Mouse (Mus musculus): ENCODE data around the gene Serpina1f. TPM values are rescaled to one million over a fixed set of nuclear protein-coding genes. Genes with fewer than 3 reads are reported as not detected.
"Not testable (repeated sequence)": the region's sequence is repeated elsewhere in the genome, so short reads cannot be mapped to it uniquely, and the experiment has no call there.

The Serpina1f gene
- not detected in 2 replicates for polyA plus RNA-seq (2015; fragmentation: Nextera tagmentation; extraction: Ambion mirVana)

DNA sequence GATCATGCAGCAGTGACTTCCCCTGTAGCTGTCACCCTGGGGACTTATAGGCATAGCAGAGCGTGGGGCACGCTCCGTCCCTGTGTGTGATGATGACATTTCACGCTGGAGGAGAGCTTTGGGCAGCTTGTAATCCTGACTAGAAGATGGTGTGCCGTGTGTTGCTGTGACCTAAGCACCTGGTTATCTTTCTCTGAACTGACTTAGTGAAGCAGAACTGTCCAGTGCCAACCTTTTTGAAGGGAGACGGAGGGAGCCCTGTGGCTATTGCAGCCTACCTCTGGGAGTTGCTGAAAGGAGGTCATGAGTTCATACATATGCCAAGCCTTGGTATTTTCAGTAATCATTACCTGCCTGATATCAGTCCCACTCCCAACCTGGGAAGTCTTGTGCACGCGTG, at the start of gene Serpina1f:
Gene Serpina1f (minus strand): TSS at position 101 of the 400 bp plus-strand sequence.
- no peak for ATAC-seq

GRCm38 (mm10) chr12:103737791-103738580, 42.7 kb upstream of the Serpina1f start:
- ATAC-seq; H3K4me1 ChIP-seq; H3K9ac ChIP-seq; H3K4me3 ChIP-seq; H3K36me3 ChIP-seq (ENCODE audit: poor library complexity, severe bottlenecking); H3K4me2 ChIP-seq; H3K27me3 ChIP-seq; H3K27ac ChIP-seq: not testable (repeated sequence)
- WGBS, result 94% methylated on average over 6 of the region's 6 CpGs
- peaks cover 10% of the 10 kb centered on the region for H3K9me3 ChIP-seq (replicated peaks)

More for the DNA sequence above, at the start of gene Serpina1f:
- Histone ChIP-seq H3K27ac (no peak within 1 kb of the TSS), H3K9me3 (replicated peaks) (no peaks in the 10 kb centered on the region; the same call in none of the 2 replicates), H3K9ac (no peak within 1 kb of the TSS), H3K36me3 (ENCODE audit: poor library complexity, severe bottlenecking) (no peaks in the 10 kb centered on the region), H3K4me2 (no peak within 1 kb of the TSS), H3K4me3 (no peak within 1 kb of the TSS), H3K27me3 (no peaks in the 10 kb centered on the region), H3K4me1 (no peaks in the 10 kb centered on the region)
- WGBS, result 90% methylated on average over 8 of the region's 8 CpGs

DNA sequence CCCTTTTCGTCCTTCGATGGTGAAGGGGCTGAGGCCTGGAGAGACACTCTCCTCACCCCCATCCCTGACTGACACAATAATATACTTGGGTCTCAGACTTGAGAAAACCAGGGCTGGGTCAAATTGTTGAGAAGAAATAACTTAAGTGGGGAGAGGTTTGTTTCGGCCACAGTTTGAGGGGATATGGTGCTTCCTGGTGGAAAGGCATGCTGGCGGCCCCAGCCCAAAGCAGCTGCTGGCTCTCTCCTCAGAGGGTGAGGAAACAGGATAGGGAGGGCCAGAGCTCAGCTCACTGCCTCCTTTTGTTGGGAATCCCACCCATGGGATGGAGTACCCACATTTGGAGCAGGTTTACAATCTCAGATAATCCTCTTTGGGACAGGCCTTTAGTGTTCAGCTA, 40.2 kb upstream of the Serpina1f start:
- ATAC-seq; H3K36me3 ChIP-seq (ENCODE audit: poor library complexity, severe bottlenecking): not testable (repeated sequence)
- WGBS, result 89% methylated on average over 4 of the region's 4 CpGs

DNA sequence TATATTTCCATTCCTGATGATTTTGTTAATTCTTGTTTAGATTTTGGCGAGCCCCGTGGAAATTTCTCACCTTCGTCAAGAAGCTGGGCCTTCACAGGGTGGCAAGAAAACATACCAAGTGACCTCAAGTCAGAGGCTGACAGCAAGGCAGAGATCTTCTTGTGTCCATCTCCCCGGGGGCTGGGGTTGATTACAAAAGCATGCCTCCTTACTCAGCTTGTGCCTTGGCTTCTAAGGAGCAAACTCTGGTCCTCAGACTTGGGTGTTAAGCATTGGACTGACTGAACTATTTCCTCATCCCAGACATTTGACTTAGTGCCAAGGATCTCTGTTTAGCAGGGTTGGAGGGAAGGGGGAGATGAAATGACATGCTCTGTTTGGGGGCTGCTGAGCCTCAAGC, 39.8 kb upstream of the Serpina1f start:
- peaks cover 13% of the 10 kb centered on the region for H3K9me3 ChIP-seq (replicated peaks)
- not testable (repeated sequence) for ATAC-seq; H3K4me3 ChIP-seq; H3K27ac ChIP-seq; H3K4me2 ChIP-seq; H3K4me1 ChIP-seq; H3K9ac ChIP-seq; H3K27me3 ChIP-seq; H3K36me3 ChIP-seq (ENCODE audit: poor library complexity, severe bottlenecking)
- 83% methylated on average over 4 of the region's 4 CpGs for WGBS

More for the DNA sequence above, 40.2 kb upstream of the Serpina1f start:
- H3K27me3 ChIP-seq, H3K9ac ChIP-seq, H3K27ac ChIP-seq, H3K4me2 ChIP-seq, H3K4me3 ChIP-seq, H3K4me1 ChIP-seq: not testable (repeated sequence)
- peaks cover 10% of the 10 kb centered on the region for H3K9me3 ChIP-seq (replicated peaks)

- Histone ChIP-seq H3K27me3 (no peaks in the 10 kb centered on the region), H3K4me2 (no peak overlapping the region), H3K9me3 (replicated peaks) (peaks cover 8% of the 10 kb centered on the region), H3K4me1 (no peaks in the 10 kb centered on the region), H3K27ac (no peak overlapping the region), H3K4me3 (no peak overlapping the region), H3K9ac (no peak overlapping the region), H3K36me3 (ENCODE audit: poor library complexity, severe bottlenecking) (no peaks in the 10 kb centered on the region)
- 77% methylated on average over 3 of the region's 3 CpGs for WGBS
- no peak for ATAC-seq
Measured at GRCm38 (mm10) chr12:103711537-103711936, 16.2 kb upstream of the Serpina1f start.

- WGBS, result 59% methylated on average over 1 of the region's 1 CpGs
- ATAC-seq, result no peak
- Histone ChIP-seq H3K9ac (no peak overlapping the region), H3K4me1 (no peaks in the 10 kb centered on the region), H3K4me3 (no peak overlapping the region), H3K27me3 (no peaks in the 10 kb centered on the region), H3K9me3 (replicated peaks) (peaks cover 8% of the 10 kb centered on the region; the same call in 1 of the 2 replicates), H3K36me3 (ENCODE audit: poor library complexity, severe bottlenecking) (no peaks in the 10 kb centered on the region), H3K27ac (no peak overlapping the region), H3K4me2 (no peak overlapping the region)
Measured at GRCm38 (mm10) chr12:103710405-103710804, 15.1 kb upstream of the Serpina1f start.

- Histone ChIP-seq H3K9ac (no peak overlapping the region), H3K27ac (no peak overlapping the region), H3K4me2 (no peak overlapping the region), H3K4me1 (no peaks in the 10 kb centered on the region), H3K27me3 (no peaks in the 10 kb centered on the region), H3K36me3 (ENCODE audit: poor library complexity, severe bottlenecking) (no peaks in the 10 kb centered on the region), H3K9me3 (replicated peaks) (peaks cover 8% of the 10 kb centered on the region), H3K4me3 (no peak overlapping the region)
- ATAC-seq, result no peak
- WGBS, result 85% methylated on average over 4 of the region's 4 CpGs
Measured at GRCm38 (mm10) chr12:103706113-103706512, 10.8 kb upstream of the Serpina1f start.

DNA sequence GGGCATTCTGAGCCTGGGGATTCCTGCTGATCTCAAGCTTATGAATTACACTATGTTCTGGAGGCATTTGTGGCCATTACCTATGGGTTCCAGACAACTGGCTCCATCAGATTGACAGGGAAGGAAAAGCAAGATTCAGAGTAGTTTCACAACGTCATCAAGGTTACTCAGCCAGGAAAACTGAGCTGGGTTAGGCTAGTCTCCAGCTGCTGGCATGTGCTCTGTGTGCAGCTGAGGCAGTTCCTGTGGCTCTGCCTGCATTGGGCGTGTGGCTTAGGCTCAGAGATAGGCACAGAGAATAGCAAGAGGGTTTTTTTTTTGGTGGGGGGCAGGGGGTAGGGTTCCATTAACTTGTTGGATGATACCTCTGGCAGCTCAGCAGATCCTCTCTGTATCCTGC, 10.2 kb upstream of the Serpina1f start:
- no peak for ATAC-seq
- Histone ChIP-seq H3K27ac (no peak overlapping the region), H3K4me1 (no peaks in the 10 kb centered on the region), H3K27me3 (no peaks in the 10 kb centered on the region), H3K9me3 (replicated peaks) (peaks cover 8% of the 10 kb centered on the region), H3K9ac (no peak overlapping the region), H3K36me3 (ENCODE audit: poor library complexity, severe bottlenecking) (no peaks in the 10 kb centered on the region), H3K4me2 (no peak overlapping the region), H3K4me3 (no peak overlapping the region)
- 73% methylated on average over 2 of the region's 2 CpGs for WGBS

DNA sequence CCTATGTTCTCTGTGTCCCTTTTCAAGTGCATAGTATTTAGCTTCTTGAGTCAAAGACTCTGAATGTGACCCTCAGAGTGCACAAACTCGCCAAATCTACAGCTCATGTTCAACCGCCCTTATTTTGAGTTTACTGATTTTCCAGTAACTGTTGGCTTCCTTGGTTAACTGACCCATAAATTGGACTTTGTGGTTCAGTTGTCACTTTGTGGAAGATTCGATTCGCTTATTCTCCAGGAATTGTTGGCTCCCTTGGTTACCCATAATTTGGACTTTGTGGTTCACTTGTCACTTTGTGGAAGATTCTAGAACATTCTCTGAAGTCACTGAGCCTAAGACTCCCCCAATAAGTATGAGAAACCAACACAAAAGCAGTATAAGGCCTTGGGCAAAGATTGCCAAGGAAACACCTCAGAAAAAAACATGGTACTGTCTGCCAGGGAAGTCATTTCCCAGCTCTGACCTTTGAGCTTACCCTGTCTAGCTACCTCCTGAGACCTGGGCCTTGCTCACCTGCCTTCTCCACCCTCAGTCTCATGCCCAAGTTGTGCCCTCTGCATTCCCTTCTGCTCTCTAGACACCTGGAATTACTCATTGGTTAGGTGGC, 4.9 kb upstream of the Serpina1f start:
- Histone ChIP-seq H3K4me2 (no peak overlapping the region), H3K4me1 (no peaks in the 10 kb centered on the region), H3K27ac (no peak overlapping the region), H3K9ac (no peak overlapping the region), H3K9me3 (replicated peaks) (no peaks in the 10 kb centered on the region; the same call in none of the 2 replicates), H3K27me3 (no peaks in the 10 kb centered on the region), H3K4me3 (no peak overlapping the region), H3K36me3 (ENCODE audit: poor library complexity, severe bottlenecking) (no peaks in the 10 kb centered on the region)
- ATAC-seq, result no peak
- WGBS, result 84% methylated on average over 4 of the region's 4 CpGs

DNA sequence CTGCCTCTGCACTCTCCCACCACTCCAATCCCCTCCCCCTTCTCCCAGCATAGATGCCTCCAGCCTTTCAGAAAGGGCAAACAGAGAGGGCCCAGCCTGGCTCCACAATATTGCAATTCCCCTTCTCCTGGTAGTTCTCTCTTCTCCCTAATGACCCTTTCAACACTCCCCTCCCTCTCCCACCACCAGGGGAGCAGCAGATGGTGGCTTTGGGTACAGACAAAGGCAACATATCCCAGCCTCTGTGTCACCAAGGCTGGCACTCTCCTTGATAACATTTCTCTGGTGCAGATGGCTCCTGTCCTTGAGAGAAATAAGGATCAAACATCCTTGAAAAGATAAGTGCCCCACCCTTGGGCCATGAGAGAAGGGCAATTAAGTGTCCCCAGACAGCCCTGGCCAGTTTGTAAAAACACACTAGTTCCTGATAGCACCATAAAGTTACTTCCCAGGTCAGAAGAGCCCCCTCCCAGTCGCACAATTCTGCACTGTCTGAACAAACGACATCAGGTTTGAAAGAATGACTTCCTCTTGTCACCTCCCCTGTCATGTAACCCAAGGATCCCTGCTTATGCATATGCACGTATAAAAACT, 7.0 kb downstream of the Serpina1f start:
- Histone ChIP-seq H3K27me3 (no peaks in the 10 kb centered on the region), H3K4me3 (no peak overlapping the region), H3K36me3 (ENCODE audit: poor library complexity, severe bottlenecking) (no peaks in the 10 kb centered on the region), H3K4me2 (no peak overlapping the region), H3K27ac (no peak overlapping the region), H3K9ac (no peak overlapping the region), H3K9me3 (replicated peaks) (no peaks in the 10 kb centered on the region), H3K4me1 (no peaks in the 10 kb centered on the region)
- 71% methylated on average over 3 of the region's 3 CpGs for WGBS
- no peak for ATAC-seq

- WGBS, result 84% methylated on average over 7 of the region's 7 CpGs
- Histone ChIP-seq H3K4me3 (no peak overlapping the region), H3K4me2 (no peak overlapping the region), H3K9ac (no peak overlapping the region), H3K27ac (no peak overlapping the region), H3K9me3 (replicated peaks) (no peaks in the 10 kb centered on the region), H3K36me3 (ENCODE audit: poor library complexity, severe bottlenecking) (no peaks in the 10 kb centered on the region), H3K27me3 (no peaks in the 10 kb centered on the region), H3K4me1 (no peaks in the 10 kb centered on the region)
- ATAC-seq, result no peak
Measured at GRCm38 (mm10) chr12:103687021-103687420, 8.3 kb downstream of the Serpina1f start.

- no peaks in the 10 kb centered on the region for H3K4me1 ChIP-seq
- H3K4me2 ChIP-seq, result no peak overlapping the region
- no peaks in the 10 kb centered on the region for H3K27me3 ChIP-seq
- no peak overlapping the region for H3K9ac ChIP-seq
- no peak for ATAC-seq
- H3K27ac ChIP-seq, result no peak overlapping the region
- no peak overlapping the region for H3K4me3 ChIP-seq
- WGBS, result 75% methylated on average over 3 of the region's 3 CpGs
- no peaks in the 10 kb centered on the region for H3K36me3 ChIP-seq (ENCODE audit: poor library complexity, severe bottlenecking)
- H3K9me3 ChIP-seq (replicated peaks), result no peaks in the 10 kb centered on the region
Measured at GRCm38 (mm10) chr12:103686050-103686449, 9.3 kb downstream of the Serpina1f start.
